Mouse (Mus musculus) myocyte (in vitro differentiated cells): ENCODE results near the gene A630095N17Rik. TPM values are rescaled to one million over a fixed set of nuclear protein-coding genes. Genes with fewer than 3 reads are reported as not detected.

ENCODE experiments used
- H3K27me3 ChIP-seq: one replicate; pipeline ENCODE4 v1.6.1; 2011; ENCODE audit not compliant: control insufficient read depth, insufficient read depth, insufficient read length
- H3K36me3 ChIP-seq: one replicate; pipeline ENCODE4 v1.6.1; 2011; ENCODE audit not compliant: control insufficient read depth, insufficient read depth
- H3K4me2 ChIP-seq: one replicate; pipeline ENCODE4 v1.6.1; 2011; ENCODE audit warnings: low read depth, control low read depth
- H3K4me3 ChIP-seq: one replicate; pipeline ENCODE4 v1.5.1; 2011; ENCODE audit warnings: mild to moderate bottlenecking, control low read depth, moderate library complexity
- H3K79me2 ChIP-seq: one replicate; pipeline ENCODE4 v1.6.1; 2011; ENCODE audit not compliant: control insufficient read depth, insufficient read depth
- H3ac ChIP-seq: one replicate; pipeline ENCODE4 v1.6.1; 2011; ENCODE audit not compliant: control insufficient read depth, insufficient read length
- CEBPB ChIP-seq: IDR thresholded peaks from 2 replicates; pipeline ENCODE4 v1.6.1; 2011; ENCODE audit warnings: mild to moderate bottlenecking, moderate library complexity; ENCODE audit not compliant: poor library complexity, insufficient read depth, severe bottlenecking
- E2F4 ChIP-seq: IDR thresholded peaks from one replicate; pipeline ENCODE4 v1.6.1; 2011; ENCODE audit warnings: mild to moderate bottlenecking, control low read depth, moderate library complexity; ENCODE audit not compliant: insufficient read depth
- MAX ChIP-seq: IDR thresholded peaks from one replicate; pipeline ENCODE4 v1.6.1; 2011; ENCODE audit warnings: low read depth, mild to moderate bottlenecking, control low read depth
- MYOD1 ChIP-seq, 3 experiments: IDR thresholded peaks; one replicate each; pipeline ENCODE4 v1.6.1; 2011; ENCODE audit warnings: control low read depth in 2 of 3, low read depth in 2 of 3, mild to moderate bottlenecking in 2 of 3, moderate library complexity in 1 of 3; ENCODE audit not compliant: insufficient read length in 2 of 3, control insufficient read depth in 1 of 3
- MYOG ChIP-seq, 3 experiments: IDR thresholded peaks; one replicate each; pipeline ENCODE4 v1.6.1; 2011; ENCODE audit warnings: control low read depth in 2 of 3, low read depth in 2 of 3, mild to moderate bottlenecking in 2 of 3; ENCODE audit not compliant: insufficient read length in 2 of 3, control insufficient read depth in 1 of 3, insufficient read depth in 1 of 3
- POLR2A ChIP-seq: IDR thresholded peaks from one replicate; pipeline ENCODE4 v1.6.1; 2011; ENCODE audit warnings: low read depth, mild to moderate bottlenecking, control low read depth, moderate library complexity; ENCODE audit not compliant: insufficient read length
- POLR2AphosphoS2 ChIP-seq: IDR thresholded peaks from one replicate; pipeline ENCODE4 v1.6.1; 2011; ENCODE audit warnings: low read depth, control low read depth; ENCODE audit not compliant: insufficient read length
- REST ChIP-seq: IDR thresholded peaks from one replicate; pipeline ENCODE4 v1.6.1; 2011; ENCODE audit warnings: mild to moderate bottlenecking, control low read depth, moderate library complexity; ENCODE audit not compliant: insufficient read depth, insufficient read length
- SRF ChIP-seq: IDR thresholded peaks from one replicate; pipeline ENCODE4 v1.6.1; 2011; ENCODE audit warnings: low read depth; ENCODE audit not compliant: control insufficient read depth, insufficient read length
- TCF12 ChIP-seq: IDR thresholded peaks from one replicate; pipeline ENCODE4 v1.6.1; 2011; ENCODE audit warnings: mild to moderate bottlenecking, control low read depth; ENCODE audit not compliant: poor library complexity, insufficient read depth, severe bottlenecking
- TCF3 ChIP-seq: IDR thresholded peaks from one replicate; pipeline ENCODE4 v1.6.1; 2011; ENCODE audit warnings: low read depth, control low read depth; ENCODE audit not compliant: insufficient read length
- USF1 ChIP-seq: IDR thresholded peaks from one replicate; pipeline ENCODE4 v1.6.1; 2011; ENCODE audit warnings: low read depth, mild to moderate bottlenecking, control low read depth, moderate library complexity
- polyA plus RNA-seq: library from polyadenylated mRNA; unstranded; fragments of >200 nt; fragmentation: generic; extraction: Trizol; gene quantifications from one replicate; pipeline ENCODE4 v1.2.1, GENCODE M21; 2012; ENCODE audit warnings: missing spikeins

The A630095N17Rik gene
- polyA plus RNA-seq, 1 experiment = 0.11 TPM

GRCm38 (mm10) chr1:75223532-75223931 lies 8.4 kb downstream of the A630095N17Rik start:
- Histone ChIP-seq H3K4me2 (no peak overlapping the region), H3ac (no peak overlapping the region), H3K27me3 (no peaks in the 10 kb centered on the region), H3K36me3 (no peaks in the 10 kb centered on the region), H3K79me2 (no peaks in the 10 kb centered on the region), H3K4me3 (no peak overlapping the region)
- TF ChIP-seq E2F4 (no peak), SRF (no peak)

- Histone ChIP-seq H3K4me2 (no peak overlapping the region), H3K4me3 (no peak overlapping the region), H3K79me2 (peaks cover 2% of the 10 kb centered on the region), H3K36me3 (no peaks in the 10 kb centered on the region), H3ac (no peak overlapping the region), H3K27me3 (no peaks in the 10 kb centered on the region)
- TF ChIP-seq TCF3 = no peak
- no peak for TF ChIP-seq TCF12
- no peak for TF ChIP-seq MYOG (IDR thresholded peaks at IDR 0.05; ENCODE audit: control insufficient read depth in 1 of 3, insufficient read depth in 1 of 3, insufficient read length in 2 of 3, low read depth in 2 of 3)
- no peak for TF ChIP-seq REST
- no peak for TF ChIP-seq USF1
- no peak for TF ChIP-seq POLR2AphosphoS2
- no peak for TF ChIP-seq SRF
- TF ChIP-seq CEBPB = no peak
- TF ChIP-seq E2F4 = no peak
- TF ChIP-seq POLR2A = no peak
- no peak for TF ChIP-seq MYOD1 (IDR thresholded peaks at IDR 0.05; ENCODE audit: control insufficient read depth in 1 of 3, insufficient read length in 2 of 3, low read depth in 2 of 3)
- TF ChIP-seq MAX = no peak
Observed at GRCm38 (mm10) chr1:75222926-75223325, 9.0 kb downstream of the A630095N17Rik start.

GRCm38 (mm10) chr1:75221538-75221937 lies 10.4 kb downstream of the A630095N17Rik start:
- no peak overlapping the region for H3K4me3 ChIP-seq
- no peaks in the 10 kb centered on the region for H3K36me3 ChIP-seq
- peaks cover 15% of the 10 kb centered on the region for H3K79me2 ChIP-seq
- no peak for TF ChIP-seq TCF12
- no peak for TF ChIP-seq TCF3
- no peak for TF ChIP-seq SRF
- TF ChIP-seq CEBPB = no peak
- TF ChIP-seq E2F4 = no peak
- TF ChIP-seq USF1 = no peak
- no peak for TF ChIP-seq REST
- no peak for TF ChIP-seq MAX
- no peak for TF ChIP-seq POLR2A
- TF ChIP-seq POLR2AphosphoS2 = no peak
- no peak for TF ChIP-seq MYOG (IDR thresholded peaks at IDR 0.05; ENCODE audit: control insufficient read depth in 1 of 3, insufficient read depth in 1 of 3, insufficient read length in 2 of 3, low read depth in 2 of 3)
- no peak for TF ChIP-seq MYOD1 (IDR thresholded peaks at IDR 0.05; ENCODE audit: control insufficient read depth in 1 of 3, insufficient read length in 2 of 3, low read depth in 2 of 3)
- no peaks in the 10 kb centered on the region for H3K27me3 ChIP-seq
- no peak overlapping the region for H3ac ChIP-seq
- peak overlapping the region; percentile 20 for H3K4me2 ChIP-seq

GRCm38 (mm10) chr1:75219531-75219930 lies 12.4 kb downstream of the A630095N17Rik start, which contains the start of gene Tuba4a:
Gene Tuba4a, minus strand, starts transcription at chr1:75219865.
- Histone ChIP-seq H3K79me2 (peaks cover 23% of the 10 kb centered on the region), H3K36me3 (peaks cover 11% of the 10 kb centered on the region), H3K4me2 (peak within 1 kb of the TSS; percentile 95), H3K27me3 (no peaks in the 10 kb centered on the region), H3ac (peak within 1 kb of the TSS; percentile 2), H3K4me3 (peak within 1 kb of the TSS; percentile 71)
- TF ChIP-seq TCF3 (no peak), SRF (no peak)

- Histone ChIP-seq H3K36me3 (peaks cover 12% of the 10 kb centered on the region), H3K79me2 (peaks cover 24% of the 10 kb centered on the region), H3ac (peak overlapping the region; percentile 2), H3K4me2 (peak overlapping the region; percentile 95), H3K27me3 (no peaks in the 10 kb centered on the region), H3K4me3 (peak overlapping the region; percentile 71)
- TF ChIP-seq POLR2A = peak; percentile 98
- TF ChIP-seq MAX = no peak
- TF ChIP-seq MYOD1 (IDR thresholded peaks at IDR 0.05; ENCODE audit: control insufficient read depth in 1 of 3, insufficient read length in 2 of 3, low read depth in 2 of 3) = peak in 1 of 3 experiments; percentile 24
- no peak for TF ChIP-seq TCF3
- TF ChIP-seq POLR2AphosphoS2 = peak; percentile 96
- no peak for TF ChIP-seq REST
- TF ChIP-seq E2F4 = no peak
Observed at GRCm38 (mm10) chr1:75219078-75219477, 12.8 kb downstream of the A630095N17Rik start.
